Mouse (Mus musculus): ENCODE measurements around the gene Ttll5.

The Ttll5 gene

GRCm38 (mm10) chr12:85839371-85840000, 15.0 kb downstream of the Ttll5 start:
- peak; percentile 57 for DNase-seq (ENCODE audit: low read depth)

- DNase-seq (ENCODE audit: low read depth) = peak; percentile 58
These were observed 23.9 kb downstream of the Ttll5 start for GRCm38 (mm10) chr12:85848164-85848958.

GRCm38 (mm10) chr12:85850661-85851060, 26.2 kb downstream of the Ttll5 start:
- DNase-seq (ENCODE audit: low read depth) = no peak

DNA sequence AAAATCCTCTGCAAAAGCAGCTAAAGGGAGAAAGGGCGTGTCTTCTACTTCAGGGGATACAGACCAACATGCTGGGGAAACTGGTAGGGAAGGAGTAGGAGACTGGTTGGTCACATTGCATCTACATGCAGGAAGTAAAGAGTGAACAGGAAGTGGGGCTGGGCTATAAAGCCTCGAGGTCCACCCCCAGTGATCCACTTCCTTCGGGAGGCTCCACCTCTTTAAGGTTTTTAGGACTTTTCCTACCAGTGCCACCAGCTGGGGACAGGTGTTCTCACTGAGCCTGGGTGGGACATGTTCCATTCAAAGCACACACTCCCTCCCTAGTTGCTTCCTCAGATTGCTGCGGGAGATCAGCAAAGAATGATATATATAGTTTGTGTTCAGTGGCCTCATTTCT, 29.4 kb downstream of the Ttll5 start:
- no peak for DNase-seq (ENCODE audit: low read depth)

DNA sequence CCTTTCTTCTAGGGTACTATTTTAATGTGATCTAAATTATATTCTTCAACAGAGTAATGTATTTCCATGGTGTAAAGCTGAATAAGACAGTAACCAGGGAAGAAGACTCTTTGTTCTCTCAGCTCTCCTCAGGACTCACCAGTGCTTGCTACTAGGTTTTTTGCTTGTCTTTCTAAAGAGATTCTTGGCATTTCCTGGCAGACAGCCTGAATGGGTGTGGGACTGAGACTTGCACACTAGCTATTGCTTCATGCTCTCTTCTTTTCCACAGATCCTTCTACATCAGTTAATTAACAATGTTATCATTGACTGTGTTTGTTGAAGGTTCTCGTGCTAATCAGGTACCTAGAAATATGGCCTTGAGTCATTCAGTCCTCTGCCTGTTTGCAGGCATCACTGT, 29.8 kb downstream of the Ttll5 start:
- DNase-seq (ENCODE audit: low read depth) = no peak

GRCm38 (mm10) chr12:85857300-85857699, 32.8 kb downstream of the Ttll5 start:
- no peak for DNase-seq (ENCODE audit: low read depth)

GRCm38 (mm10) chr12:85859111-85859510, 34.7 kb downstream of the Ttll5 start:
- DNase-seq (ENCODE audit: low read depth) = no peak

DNA sequence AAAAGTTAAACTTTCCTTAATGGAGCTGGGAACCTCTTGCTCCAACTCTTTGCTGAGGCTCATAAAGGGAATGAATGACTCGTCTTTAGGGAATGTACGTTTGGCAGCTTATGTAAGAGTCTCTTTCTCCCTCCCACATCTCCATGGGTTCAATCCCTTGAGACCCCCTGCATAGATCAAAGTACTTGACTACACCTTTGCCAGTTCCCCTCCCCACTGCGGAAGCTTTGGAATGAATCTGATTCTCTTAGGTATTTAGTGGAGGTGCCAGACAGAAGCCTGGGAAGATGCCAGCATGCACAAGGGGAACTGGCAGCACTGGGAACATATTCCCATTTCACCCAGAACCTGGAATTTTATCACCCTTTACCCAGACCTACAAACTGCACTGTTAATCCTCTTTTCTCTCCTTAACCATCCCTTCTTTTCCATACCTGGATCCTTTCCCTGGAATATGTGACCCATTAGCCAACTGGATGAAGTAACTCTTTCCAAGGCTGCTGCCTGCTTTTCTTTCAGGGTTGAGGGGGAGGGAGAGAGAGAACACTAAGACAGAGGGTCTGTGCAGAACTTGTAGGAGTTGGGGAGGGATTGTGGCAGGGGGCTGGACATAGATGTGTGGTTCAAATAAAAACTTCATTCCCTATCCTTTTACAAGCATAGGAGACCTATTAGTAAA, 35.2 kb downstream of the Ttll5 start:
- no peak for DNase-seq (ENCODE audit: low read depth)

- no peak for DNase-seq (ENCODE audit: low read depth)
These were observed 38.1 kb downstream of the Ttll5 start for GRCm38 (mm10) chr12:85862514-85862913.

- DNase-seq (ENCODE audit: low read depth) = peak; percentile 45
These were observed 41.1 kb downstream of the Ttll5 start for GRCm38 (mm10) chr12:85865526-85865925.

DNA sequence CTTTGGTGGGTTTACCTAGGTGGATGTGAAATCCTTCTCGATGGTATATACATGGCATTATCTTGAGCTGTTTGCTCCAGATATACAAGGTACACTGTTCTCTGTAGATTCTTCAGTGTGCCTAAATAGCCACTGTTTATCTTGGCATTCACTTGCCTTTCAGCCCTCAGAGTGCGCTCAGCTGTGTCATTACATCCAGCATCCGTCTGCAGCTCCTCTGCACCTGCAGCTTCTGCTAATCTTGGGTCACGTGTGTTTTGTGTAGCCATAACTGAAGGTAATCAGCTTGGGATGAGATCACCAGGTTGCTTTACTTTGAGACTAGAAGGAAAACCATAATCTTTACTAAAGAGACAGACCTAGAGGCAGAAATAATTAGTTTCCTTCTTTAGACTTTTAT, 42.2 kb downstream of the Ttll5 start:
- no peak for DNase-seq (ENCODE audit: low read depth)

DNA sequence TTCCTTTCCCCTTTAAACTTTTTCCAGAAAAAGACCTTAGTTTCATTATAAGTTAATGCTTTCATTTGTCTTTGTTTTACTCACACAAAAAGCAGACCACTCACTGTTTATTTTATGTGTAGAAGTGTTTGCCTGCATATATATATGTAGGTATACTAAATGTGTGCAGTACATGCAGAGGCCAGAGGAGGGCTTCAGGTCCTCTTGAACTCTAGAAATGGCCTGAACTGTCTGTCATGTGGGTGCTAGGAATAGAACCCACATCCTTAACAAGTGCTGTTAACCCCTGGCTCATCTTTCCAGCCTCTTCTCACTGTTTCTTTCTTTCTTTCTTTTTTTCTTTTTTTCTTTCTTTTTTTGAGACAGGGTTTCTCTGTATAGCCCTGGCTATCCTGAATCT, 42.7 kb downstream of the Ttll5 start:
- DNase-seq (ENCODE audit: low read depth) = peak; percentile 41

- no peak for DNase-seq (ENCODE audit: low read depth)
These were observed 45.0 kb downstream of the Ttll5 start for GRCm38 (mm10) chr12:85869423-85869822.

DNA sequence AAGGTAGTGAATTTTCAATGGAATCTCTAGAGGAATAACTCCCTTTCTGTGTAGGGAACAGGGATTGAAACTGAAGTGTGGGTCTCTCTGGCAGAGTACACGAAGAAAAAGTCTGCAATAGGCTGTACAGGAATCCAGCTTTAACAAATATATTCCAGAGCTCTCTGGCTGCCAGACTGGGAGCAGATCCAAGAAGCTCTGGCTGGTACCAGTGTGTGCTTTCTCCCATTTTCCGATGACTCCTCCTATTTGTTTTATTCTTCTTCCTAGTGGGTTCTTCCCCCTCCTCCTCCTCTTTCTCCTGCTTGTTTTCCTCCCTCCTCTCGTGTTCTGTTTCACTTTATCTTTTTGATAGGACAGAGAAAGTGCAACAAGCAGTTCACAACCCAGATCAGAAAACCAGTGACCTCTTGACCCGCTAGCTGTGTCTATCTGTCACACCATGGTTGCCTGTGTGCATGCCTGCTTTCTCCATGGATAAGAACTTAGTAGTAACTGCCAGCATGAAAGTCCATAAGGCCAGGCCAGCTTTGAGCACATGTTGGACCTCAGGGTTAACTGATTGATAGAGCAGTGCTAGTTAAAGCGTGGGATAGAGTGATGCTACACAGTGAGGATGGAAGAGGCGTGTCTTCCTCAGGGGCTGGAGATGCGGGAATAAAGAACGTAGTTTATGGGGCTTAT, 55.3 kb downstream of the Ttll5 start:
- no peak for DNase-seq (ENCODE audit: low read depth)

GRCm38 (mm10) chr12:85885024-85885423, 60.6 kb downstream of the Ttll5 start:
- no peak for DNase-seq (ENCODE audit: low read depth)

- no peak for DNase-seq (ENCODE audit: low read depth)
These were observed 65.6 kb downstream of the Ttll5 start for GRCm38 (mm10) chr12:85890054-85890453.

GRCm38 (mm10) chr12:85903986-85904385, 79.5 kb downstream of the Ttll5 start:
- no peak for DNase-seq (ENCODE audit: low read depth)

DNA sequence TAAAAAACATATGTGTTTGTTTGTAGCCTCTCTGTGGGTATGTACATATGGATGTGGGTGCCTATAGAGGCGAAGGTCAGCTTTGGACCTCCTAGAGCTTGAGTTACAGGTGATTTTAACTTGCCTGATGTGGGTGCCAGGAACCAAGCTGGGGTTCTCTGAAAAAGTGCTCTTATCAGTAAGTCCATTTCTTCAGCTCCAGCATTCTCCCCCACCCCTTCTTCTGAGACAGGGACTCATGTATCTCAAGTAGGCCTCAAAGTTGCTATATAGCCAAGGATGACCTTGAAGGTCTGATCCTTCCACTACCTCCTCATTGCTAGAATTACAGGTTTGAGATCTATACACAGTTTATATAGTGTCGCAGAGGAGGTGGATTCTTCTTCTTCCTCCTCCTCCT, 81.2 kb downstream of the Ttll5 start:
- DNase-seq (ENCODE audit: low read depth) = no peak

- no peak for DNase-seq (ENCODE audit: low read depth)
These were observed 83.4 kb downstream of the Ttll5 start for GRCm38 (mm10) chr12:85907896-85908295.

DNA sequence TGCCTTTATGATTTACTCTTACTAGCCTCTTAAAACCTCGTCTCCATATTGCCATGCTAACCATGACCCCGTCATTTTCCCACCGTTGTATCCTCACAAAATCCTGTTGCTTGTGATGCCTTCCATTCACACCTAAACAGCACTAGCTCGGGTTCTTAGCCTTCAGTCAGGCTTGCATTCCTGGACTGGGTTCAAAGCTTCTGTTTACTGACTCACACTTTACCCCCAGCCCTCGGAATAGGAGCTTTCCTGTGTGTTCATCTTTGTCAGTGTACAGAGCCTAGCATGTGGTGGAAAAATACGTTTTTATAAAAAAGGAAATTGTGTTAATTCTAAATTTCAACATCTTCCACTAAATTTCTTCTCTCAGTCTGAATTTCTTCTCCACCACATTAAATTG, 86.4 kb downstream of the Ttll5 start:
- no peak for DNase-seq (ENCODE audit: low read depth)

DNA sequence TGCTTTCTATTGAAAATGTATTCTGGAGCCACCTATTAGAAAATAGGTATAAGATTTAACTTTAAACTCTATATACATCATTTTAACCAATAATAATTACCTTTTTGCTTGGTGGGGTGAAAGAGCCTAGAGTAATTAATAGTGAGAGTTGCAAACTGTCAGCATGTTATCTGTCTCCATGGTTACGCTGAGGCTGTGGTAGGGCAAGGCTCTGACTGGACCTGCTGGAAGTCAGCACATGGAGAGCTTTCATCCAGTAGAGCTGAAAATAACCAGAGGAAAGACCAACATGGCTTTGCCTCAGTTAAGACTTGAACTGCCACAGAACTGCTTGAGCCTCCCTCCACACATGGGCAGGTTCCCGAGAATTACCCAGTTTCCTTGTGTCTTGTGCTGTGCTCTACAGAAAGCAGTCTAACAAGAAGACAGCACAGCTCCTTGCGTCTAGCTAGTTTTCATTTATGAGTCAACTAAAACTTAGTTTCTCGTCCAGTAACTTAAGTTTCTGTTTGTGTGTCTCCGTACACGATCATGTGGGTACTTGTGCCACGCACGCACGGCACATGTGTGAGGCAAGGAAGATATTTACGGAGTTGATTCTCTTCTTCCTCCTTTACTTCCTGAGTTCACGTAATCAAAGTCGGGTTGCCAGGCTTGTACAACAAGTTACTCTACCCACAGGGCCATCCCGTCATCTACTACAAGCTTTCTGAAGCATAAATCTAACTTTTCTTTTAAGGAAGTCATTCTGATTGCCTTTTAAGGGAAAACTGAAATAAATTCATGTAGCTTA, 88.4 kb downstream of the Ttll5 start:
- DNase-seq (ENCODE audit: low read depth) = no peak

DNA sequence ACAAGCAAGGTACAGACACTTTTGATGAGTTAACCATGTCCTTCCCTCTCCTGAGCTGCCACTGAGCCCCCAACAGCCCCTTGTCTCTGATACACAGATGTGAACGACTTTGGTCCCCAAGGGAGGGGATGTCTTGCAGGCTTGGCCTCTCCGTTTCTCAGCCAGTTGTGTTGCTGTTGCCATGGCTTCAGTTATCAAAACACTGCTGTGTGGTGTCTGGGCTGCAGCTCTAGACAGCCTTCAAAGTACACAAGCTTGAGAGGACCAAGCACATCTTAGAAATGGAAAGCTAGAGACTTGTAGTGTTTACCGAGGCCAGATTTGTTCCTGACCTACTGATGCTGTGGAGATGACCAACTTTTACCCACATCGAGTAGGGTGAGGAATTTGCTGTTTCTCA, 102.4 kb downstream of the Ttll5 start:
- no peak for DNase-seq (ENCODE audit: low read depth)

All from induced T-regulatory cell, adult 2 months (primary cell).